Mouse (Mus musculus): ENCODE measurements at regions not wholly inside any gene's neighbourhood (a gene's known extent, or its start where the extent isn't known, plus 50 kb on each side); places are given as distances from the start of the nearest gene placed in this dataset.

DNA sequence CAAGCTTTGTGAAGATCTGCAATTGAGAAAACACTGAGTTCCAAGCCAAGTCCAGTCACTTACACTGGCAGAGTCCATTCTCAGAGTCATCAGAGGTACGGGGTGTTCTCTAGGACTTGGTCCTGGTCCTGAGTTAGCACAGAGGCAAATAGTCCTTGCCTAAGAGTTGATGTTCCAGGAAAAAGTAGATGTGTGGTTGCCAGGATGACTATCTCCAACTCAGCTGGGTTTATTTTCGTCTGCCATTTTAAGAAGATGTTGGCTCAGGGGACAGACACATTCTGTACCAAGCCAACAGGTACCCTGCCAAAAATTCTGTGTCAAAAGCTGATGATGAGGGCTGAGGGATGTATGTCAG lies 89.6 kb upstream of the Tbl1xr1 start:
- TF ChIP-seq POLR2A (IDR thresholded peaks at IDR 0.05; ENCODE audit: borderline replicate concordance, low read depth, low read length), result no peak
- TF ChIP-seq CTCF (IDR thresholded peaks at IDR 0.05; ENCODE audit: low read depth, low read length), result no peak
